Mouse (Mus musculus) liver, embryonic 11.5 days (tissue): ENCODE data around the gene Nav1. TPM values are rescaled to one million over a fixed set of nuclear protein-coding genes. Genes with fewer than 3 reads are reported as not detected.
A peak's percentile ranks its signal among the peaks of the same experiment; 100 is the strongest.

Experiments used
- ATAC-seq: fragments of 200-750 bp; cut with Nextera tagmentation; replicated peaks from 2 replicates; pipeline ENCODE4 v1.8.0; 2017; ENCODE audit warnings: moderate number of reproducible peaks, mild to moderate bottlenecking, moderate TSS enrichment, moderate library complexity; ENCODE audit not compliant: low FRiP score
- DNase-seq: peaks from one replicate; pipeline ENCODE4 v3.0.0-alpha.2; 2017; ENCODE audit warnings: low spot score
- H3K27ac ChIP-seq: fragments of 300-500 bp; sonication (generic); 2 replicates; pipeline ENCODE4 v1.5.1; 2014; ENCODE audit warnings: mild to moderate bottlenecking, low read depth, low read length, control low read depth
- H3K27me3 ChIP-seq: fragments of 300-500 bp; sonication (generic); replicated peaks from 2 replicates; pipeline ENCODE4 v1.6.1; 2014; ENCODE audit warnings: low read length, mixed read lengths; ENCODE audit not compliant: control insufficient read depth, insufficient read depth
- H3K36me3 ChIP-seq: fragments of 300-500 bp; sonication (generic); 2 replicates; pipeline ENCODE4 v1.6.1; 2014; ENCODE audit warnings: mild to moderate bottlenecking, low read length, moderate library complexity, mixed read lengths; ENCODE audit not compliant: control insufficient read depth, insufficient read depth
- H3K4me1 ChIP-seq: fragments of 300-500 bp; sonication (generic); replicated peaks from 2 replicates; pipeline ENCODE4 v1.6.1; 2014; ENCODE audit warnings: low read length, mixed read lengths; ENCODE audit not compliant: control insufficient read depth, insufficient read depth
- H3K4me2 ChIP-seq: fragments of 300-500 bp; sonication (generic); 2 replicates; pipeline ENCODE4 v1.6.1; 2014; ENCODE audit warnings: mild to moderate bottlenecking, control low read depth, moderate library complexity
- H3K4me3 ChIP-seq: fragments of 300-500 bp; sonication (generic); 2 replicates; pipeline ENCODE4 v1.5.1; 2014; ENCODE audit warnings: low read depth, low read length, control low read depth
- H3K9ac ChIP-seq: fragments of 300-500 bp; sonication (generic); 2 replicates; pipeline ENCODE4 v1.6.1; 2014; ENCODE audit warnings: low read depth, low read length, control low read depth
- H3K9me3 ChIP-seq: fragments of 300-500 bp; sonication (generic); 2 replicates; pipeline ENCODE4 v1.6.1; 2016; ENCODE audit warnings: low read length, inconsistent platforms, mixed read lengths; ENCODE audit not compliant: control insufficient read depth
- WGBS: fragments of 180-500 bp; shearing (Covaris S2); extraction: QIAGEN DNeasy Blood & Tissue Kit; methylation state at CpG from one replicate; pipeline ENCODE4 v1.1.7; 2014; 5-methylcytosine and 5-hydroxymethylcytosine counted together
- polyA plus RNA-seq: library from polyadenylated mRNA; unstranded; fragments of >200 nt; fragmentation: Nextera tagmentation; extraction: Ambion mirVana; gene quantifications from 2 replicates; pipeline ENCODE4 v1.2.1, GENCODE M21; 2014

Gene Nav1
- polyA plus RNA-seq, 1 experiment from 2014 or later, result 8.9 TPM

DNA sequence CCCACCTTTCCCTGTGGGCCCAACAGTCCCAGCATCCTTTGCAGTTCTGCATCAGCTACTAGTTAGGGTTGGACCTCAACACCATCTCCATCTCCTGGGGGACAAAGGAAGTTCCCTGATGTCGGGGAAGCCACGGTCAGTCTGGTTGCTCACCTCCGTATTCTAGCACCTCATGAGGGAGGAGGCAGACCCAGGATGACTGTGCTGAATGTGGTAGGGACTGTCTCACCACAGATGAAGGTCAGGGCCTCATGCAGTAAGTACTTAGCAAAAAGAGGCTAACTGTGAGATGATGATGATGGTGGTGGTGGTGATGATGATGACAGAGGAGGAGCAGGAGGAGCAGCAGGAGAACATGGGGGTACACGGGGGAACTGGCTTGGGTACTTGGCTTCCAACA lies 73.0 kb downstream of the Nav1 start:
- H3K27me3 ChIP-seq, result no peaks in the 10 kb centered on the region
- no peak overlapping the region for H3K9ac ChIP-seq
- H3K4me1 ChIP-seq, result 0 out of 2 replicates have a peak, but pooled peaks cover 3% of the 10 kb centered on the region
- H3K4me2 ChIP-seq, result no peak overlapping the region
- no peak overlapping the region for H3K4me3 ChIP-seq
- no peak overlapping the region for H3K27ac ChIP-seq
- DNase-seq (no peak), ATAC-seq (no peak)
- WGBS, result 84% methylated on average over 4 of the region's 4 CpGs
- no peaks in the 10 kb centered on the region for H3K36me3 ChIP-seq
- no peaks in the 10 kb centered on the region for H3K9me3 ChIP-seq

DNA sequence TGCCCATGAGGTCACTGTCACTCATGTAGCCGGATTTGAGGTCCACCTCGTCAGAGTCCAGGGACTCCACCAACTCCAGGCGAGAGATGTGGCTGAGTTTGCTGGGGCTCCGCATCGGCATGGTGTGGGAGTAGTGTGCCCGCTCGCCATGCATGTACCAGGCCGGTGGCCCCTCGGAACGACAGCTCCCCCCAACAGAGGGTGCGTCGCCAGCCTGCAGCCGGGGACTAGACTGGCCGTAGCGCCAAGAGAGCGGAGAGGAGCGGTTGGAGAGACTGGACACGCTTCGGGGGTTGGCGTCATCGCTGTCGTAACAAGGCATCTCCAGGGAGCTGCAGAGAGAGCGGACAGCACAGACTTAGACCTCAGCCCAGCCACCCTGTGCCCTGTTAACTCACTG lies 74.7 kb downstream of the Nav1 start:
- 91% methylated on average over 23 of the region's 23 CpGs for WGBS
- Histone ChIP-seq H3K4me2 (no peak overlapping the region), H3K27ac (no peak overlapping the region), H3K4me1 (0 out of 2 replicates have a peak, but pooled peaks cover 3% of the 10 kb centered on the region), H3K9ac (no peak overlapping the region), H3K36me3 (no peaks in the 10 kb centered on the region), H3K9me3 (no peaks in the 10 kb centered on the region), H3K4me3 (no peak overlapping the region), H3K27me3 (no peaks in the 10 kb centered on the region)
- no peak for DNase-seq
- ATAC-seq, result no peak

DNA sequence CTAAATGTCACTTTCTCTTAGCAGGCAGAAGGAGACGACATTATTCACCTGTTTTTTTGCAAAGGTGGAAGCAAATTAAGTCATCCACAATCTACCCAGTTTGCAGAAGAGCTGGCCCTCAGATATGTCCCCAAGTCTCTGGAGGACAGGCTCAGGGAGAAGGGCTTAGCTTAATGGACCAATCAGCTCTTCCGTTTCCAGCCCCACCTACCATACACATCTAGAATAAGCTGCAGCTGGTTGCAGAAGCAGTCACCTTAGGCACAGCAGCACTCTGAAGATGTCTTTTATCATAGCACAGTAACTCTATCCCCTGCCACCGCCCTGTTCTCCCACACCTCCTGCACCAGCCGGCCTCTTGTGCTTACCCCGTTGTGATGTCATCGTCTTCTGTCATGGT lies 75.1 kb downstream of the Nav1 start:
- H3K4me1 ChIP-seq, result 0 out of 2 replicates have a peak, but pooled peaks cover 3% of the 10 kb centered on the region
- H3K27me3 ChIP-seq, result no peaks in the 10 kb centered on the region
- H3K36me3 ChIP-seq, result no peaks in the 10 kb centered on the region
- ATAC-seq (no peak), DNase-seq (no peak)
- no peak overlapping the region for H3K9ac ChIP-seq
- H3K4me3 ChIP-seq, result no peak overlapping the region
- no peak overlapping the region for H3K27ac ChIP-seq
- WGBS, result 86% methylated on average over 6 of the region's 6 CpGs
- H3K4me2 ChIP-seq, result no peak overlapping the region
- no peaks in the 10 kb centered on the region for H3K9me3 ChIP-seq

DNA sequence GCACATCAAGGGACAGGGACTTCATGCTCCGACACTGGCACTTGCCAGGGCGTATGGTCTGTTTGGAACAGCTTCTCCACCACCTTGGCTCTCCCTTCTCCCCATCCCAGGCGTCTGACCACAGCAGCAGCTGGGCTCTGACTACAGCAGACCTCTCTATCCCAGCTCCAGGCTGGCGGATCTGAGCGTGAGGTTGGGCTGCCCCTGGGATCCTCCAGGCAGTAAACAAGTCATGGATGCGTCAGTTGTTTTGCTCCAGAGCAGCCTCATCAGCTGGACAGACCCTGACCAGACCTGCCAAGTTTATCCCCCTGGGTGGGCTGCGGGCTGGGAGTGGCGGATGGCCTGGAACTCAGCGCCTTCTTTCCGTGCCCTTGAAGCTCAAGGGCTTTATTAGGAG lies 76.0 kb downstream of the Nav1 start:
- H3K4me2 ChIP-seq, result no peak overlapping the region
- H3K36me3 ChIP-seq, result no peaks in the 10 kb centered on the region
- WGBS, result 63% methylated on average over 10 of the region's 10 CpGs
- no peak overlapping the region for H3K27ac ChIP-seq
- H3K9ac ChIP-seq, result no peak overlapping the region
- ATAC-seq, result no peak
- no peak for DNase-seq
- H3K9me3 ChIP-seq, result no peaks in the 10 kb centered on the region
- H3K27me3 ChIP-seq, result no peaks in the 10 kb centered on the region
- H3K4me1 ChIP-seq, result 0 out of 2 replicates have a peak, but pooled peaks cover 3% of the 10 kb centered on the region
- no peak overlapping the region for H3K4me3 ChIP-seq

DNA sequence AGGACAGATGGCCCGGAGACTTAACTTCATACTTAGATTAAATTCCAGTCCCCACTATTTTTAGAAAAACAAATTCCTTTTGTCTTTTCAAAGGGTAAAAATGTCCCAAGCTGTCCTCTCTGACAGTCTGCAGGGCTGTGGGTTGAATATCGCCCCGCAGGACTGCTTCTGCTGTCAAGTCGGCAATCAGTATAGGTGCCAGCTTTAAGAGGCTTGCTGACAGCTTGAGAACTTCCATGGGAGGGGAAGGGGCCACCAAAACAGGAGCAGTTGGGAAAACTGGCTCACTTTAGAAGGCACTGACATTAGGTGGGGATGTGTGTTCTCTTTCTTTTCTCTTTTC lies 82.6 kb downstream of the Nav1 start:
- no peaks in the 10 kb centered on the region for H3K4me1 ChIP-seq
- H3K9me3 ChIP-seq, result no peaks in the 10 kb centered on the region
- WGBS, result 53% methylated on average over 4 of the region's 4 CpGs
- no peak for ATAC-seq
- H3K27me3 ChIP-seq, result no peaks in the 10 kb centered on the region
- no peaks in the 10 kb centered on the region for H3K36me3 ChIP-seq
- H3K27ac ChIP-seq, result no peak overlapping the region
- no peak for DNase-seq
- H3K4me2 ChIP-seq, result no peak overlapping the region
- H3K4me3 ChIP-seq, result no peak overlapping the region
- H3K9ac ChIP-seq, result no peak overlapping the region

DNA sequence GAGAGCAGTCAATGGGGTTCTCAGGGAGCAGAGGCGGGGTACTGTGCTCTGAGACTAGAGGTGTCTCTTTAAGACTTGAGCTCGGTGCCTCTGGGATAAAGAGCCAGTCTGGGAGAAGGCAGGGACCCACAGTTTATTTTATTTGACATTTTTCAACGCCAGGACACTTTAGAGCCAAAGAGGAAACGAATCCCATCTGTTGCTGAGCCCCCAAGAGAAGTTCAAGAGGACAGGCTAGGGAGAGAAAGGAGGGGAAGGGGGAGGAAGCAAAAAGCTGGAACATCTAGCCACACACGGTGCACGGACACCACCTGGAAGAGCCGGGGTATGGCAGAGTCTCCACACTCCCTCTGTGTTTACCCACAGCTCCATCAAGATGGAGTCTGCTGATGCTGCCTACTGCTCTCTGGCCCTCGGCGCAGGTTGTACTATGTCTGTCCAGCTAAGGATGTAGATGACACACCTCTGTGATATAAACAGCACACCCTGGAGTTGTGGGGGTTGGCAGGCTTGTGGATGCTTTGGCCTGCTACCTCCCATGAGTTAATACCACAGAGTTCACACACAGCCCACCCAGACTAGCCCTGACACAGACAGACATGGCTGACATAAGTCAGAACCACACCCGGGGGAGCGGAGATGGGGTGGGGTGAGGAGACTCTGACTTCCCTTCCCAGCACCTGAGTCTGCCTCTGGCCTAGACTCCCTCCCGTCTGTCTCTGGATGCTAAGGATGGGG lies 83.1 kb downstream of the Nav1 start:
- DNase-seq (no peak), ATAC-seq (no peak)
- no peak overlapping the region for H3K4me3 ChIP-seq
- H3K4me1 ChIP-seq, result no peaks in the 10 kb centered on the region
- H3K27me3 ChIP-seq, result no peaks in the 10 kb centered on the region
- H3K27ac ChIP-seq, result peak overlapping the region; percentile 32; the same call in 1 of the 2 replicates
- 60% methylated on average over 12 of the region's 12 CpGs for WGBS
- H3K9ac ChIP-seq, result no peak overlapping the region
- no peak overlapping the region; the same call in 1 of the 2 replicates for H3K4me2 ChIP-seq
- no peaks in the 10 kb centered on the region for H3K36me3 ChIP-seq
- H3K9me3 ChIP-seq, result no peaks in the 10 kb centered on the region

DNA sequence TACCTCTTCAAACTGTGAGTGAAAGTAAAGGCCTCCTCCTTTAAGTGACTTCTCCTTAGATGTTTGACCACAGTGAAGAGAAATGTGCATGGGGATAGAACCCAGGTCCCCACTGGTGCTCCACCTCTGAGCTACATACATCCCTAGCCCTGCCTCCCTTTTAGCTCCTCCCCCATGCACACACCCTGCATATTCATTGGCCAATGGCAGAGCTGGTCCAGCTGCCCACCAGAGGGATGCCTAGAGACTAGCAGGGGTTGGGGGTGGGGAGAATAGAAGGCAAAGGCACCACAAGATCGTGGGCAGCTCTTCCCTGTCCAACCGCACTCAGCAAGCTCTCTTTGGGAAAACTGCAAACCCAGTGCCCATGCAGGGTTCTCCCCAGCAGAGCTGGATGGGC lies 83.8 kb downstream of the Nav1 start:
- Histone ChIP-seq H3K9ac (no peak overlapping the region), H3K4me1 (no peaks in the 10 kb centered on the region), H3K36me3 (no peaks in the 10 kb centered on the region), H3K4me2 (no peak overlapping the region), H3K9me3 (no peaks in the 10 kb centered on the region), H3K27me3 (no peaks in the 10 kb centered on the region), H3K27ac (peak overlapping the region; percentile 32; the same call in 1 of the 2 replicates), H3K4me3 (no peak overlapping the region)
- 77% methylated on average over 2 of the region's 2 CpGs for WGBS
- DNase-seq (no peak), ATAC-seq (no peak)

DNA sequence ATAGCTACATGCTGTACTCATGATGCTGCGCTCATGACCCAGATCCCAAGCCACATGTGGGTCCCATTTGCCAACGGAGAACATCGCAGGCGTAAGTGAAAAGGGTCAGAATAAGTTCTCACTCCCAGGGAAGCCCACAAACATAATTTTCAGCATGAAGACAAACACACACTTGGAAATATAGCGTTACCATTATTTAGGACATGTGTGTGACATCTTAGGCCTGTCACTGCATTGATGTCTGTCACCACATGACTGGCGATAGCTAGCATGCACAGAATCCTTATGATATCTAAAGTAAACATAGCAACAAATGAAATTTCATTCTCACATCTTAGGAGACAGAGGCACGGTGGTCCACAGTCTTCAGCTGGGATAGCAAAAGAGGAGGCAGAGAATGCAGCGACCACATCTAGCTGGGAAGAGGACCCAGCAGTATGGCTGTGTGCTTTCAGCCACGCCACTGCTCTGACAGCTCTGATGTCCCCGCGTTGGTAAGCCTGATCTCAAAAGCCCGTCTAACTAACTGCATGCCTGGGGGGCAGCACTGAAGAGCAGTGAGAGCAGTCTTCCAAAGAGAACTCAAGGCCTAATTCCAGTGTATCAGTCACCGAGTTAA lies 86.4 kb downstream of the Nav1 start:
- Histone ChIP-seq H3K9me3 (no peaks in the 10 kb centered on the region), H3K4me1 (peaks cover 17% of the 10 kb centered on the region), H3K9ac (no peak overlapping the region), H3K27me3 (no peaks in the 10 kb centered on the region), H3K4me3 (no peak overlapping the region), H3K36me3 (no peaks in the 10 kb centered on the region), H3K27ac (no peak overlapping the region), H3K4me2 (no peak overlapping the region)
- WGBS, result 87% methylated on average over 13 of the region's 13 CpGs
- DNase-seq (no peak), ATAC-seq (no peak)

DNA sequence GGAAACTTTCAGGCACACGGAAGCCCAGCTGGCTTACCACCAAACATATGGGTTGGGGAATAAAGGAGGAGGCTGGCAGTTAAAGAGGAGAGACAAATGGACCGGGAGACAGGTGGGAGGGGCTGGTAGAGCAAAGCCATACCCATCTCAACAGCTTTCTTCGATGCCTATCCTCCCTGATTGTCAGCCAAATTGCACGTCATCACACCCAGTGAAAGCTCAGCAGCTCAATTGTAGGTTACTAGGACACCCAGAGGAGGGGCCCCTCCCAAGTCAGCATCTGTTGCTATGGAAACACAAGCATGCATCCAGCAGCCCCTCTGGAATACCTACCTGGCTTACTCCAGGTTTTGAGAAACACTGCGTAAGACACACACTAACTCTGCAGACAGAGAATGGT lies 88.4 kb downstream of the Nav1 start:
- peaks cover 27% of the 10 kb centered on the region for H3K4me1 ChIP-seq
- no peak for DNase-seq
- no peak overlapping the region for H3K9ac ChIP-seq
- no peaks in the 10 kb centered on the region for H3K9me3 ChIP-seq
- 52% methylated on average over 5 of the region's 5 CpGs for WGBS
- no peak overlapping the region for H3K27ac ChIP-seq
- ATAC-seq, result no peak
- H3K36me3 ChIP-seq, result no peaks in the 10 kb centered on the region
- H3K4me2 ChIP-seq, result no peak overlapping the region
- H3K27me3 ChIP-seq, result no peaks in the 10 kb centered on the region
- H3K4me3 ChIP-seq, result no peak overlapping the region
